Mouse (Mus musculus): Measurements from ENCODE around the gene D830030K20Rik.
"Not testable (repeated sequence)": the region's sequence is repeated elsewhere in the genome, so short reads cannot be mapped to it uniquely, and the experiment has no call there.

The D830030K20Rik gene

GRCm38 (mm10) chr14:3208272-3209152 is at the start of gene D830030K20Rik:
Gene D830030K20Rik, plus strand, starts transcription at chr14:3208488.
- not testable (repeated sequence) for DNase-seq (ENCODE audit: low spot score)

GRCm38 (mm10) chr14:3187955-3188354 is 20.3 kb upstream of the D830030K20Rik start, which contains the start of gene Gm5795:
Gene Gm5795, plus strand, starts transcription at chr14:3188255.
- DNase-seq (ENCODE audit: low spot score): not testable (repeated sequence)

- not testable (repeated sequence) for DNase-seq (ENCODE audit: low spot score)
Observed at GRCm38 (mm10) chr14:3209367-3209766, 1.1 kb downstream of the D830030K20Rik start.

DNA sequence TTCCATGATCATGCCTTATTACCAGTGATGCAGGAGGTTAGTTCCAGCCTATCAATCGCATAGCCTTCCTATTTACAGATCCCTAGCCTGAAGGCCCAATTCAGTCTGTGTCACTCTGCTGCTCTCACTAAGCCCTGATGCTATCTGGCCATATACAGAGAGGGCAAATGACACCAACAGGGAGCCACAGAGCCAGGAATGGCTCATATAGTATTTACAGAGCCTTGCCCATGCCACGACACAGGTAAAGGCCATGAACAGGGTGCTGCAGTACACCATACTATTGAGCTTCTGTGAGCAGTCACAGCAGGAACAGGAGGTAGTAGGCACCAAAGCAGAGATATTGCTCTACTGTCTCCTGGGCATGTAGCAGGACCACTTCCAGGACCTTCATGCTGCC is 54.2 kb downstream of the D830030K20Rik start:
- DNase-seq (ENCODE audit: low spot score): not testable (repeated sequence)
